Mouse (Mus musculus) right cerebral cortex, postnatal 4 days (tissue): ENCODE data around the gene Pde6g.

Experiments
- DNase-seq: peaks from one replicate; pipeline ENCODE4 v3.0.0-alpha.2; 2022

The Pde6g gene

DNA sequence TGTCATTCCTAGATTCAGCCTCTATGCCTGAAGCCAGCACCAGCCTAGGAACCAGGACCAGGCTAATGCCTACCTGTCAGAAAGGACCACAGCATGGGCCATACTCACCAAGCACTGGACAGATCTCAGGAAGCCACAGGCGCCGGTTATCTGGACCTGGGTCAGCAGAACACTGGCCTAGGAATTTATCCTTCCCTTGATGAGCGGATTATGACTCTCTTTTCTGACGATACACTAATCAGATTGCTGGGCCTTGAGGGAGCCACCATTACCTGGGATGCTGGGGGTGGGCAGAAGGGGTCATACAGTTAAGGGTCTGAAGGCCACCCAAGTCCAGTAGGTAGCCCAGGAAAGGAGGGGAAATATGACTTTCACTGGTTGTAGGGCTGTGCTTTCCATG, at the start of gene Pde6g:
Gene Pde6g, minus strand, starts transcription at position 195 of the 400 bp plus-strand sequence.
- DNase-seq = no peak

DNA sequence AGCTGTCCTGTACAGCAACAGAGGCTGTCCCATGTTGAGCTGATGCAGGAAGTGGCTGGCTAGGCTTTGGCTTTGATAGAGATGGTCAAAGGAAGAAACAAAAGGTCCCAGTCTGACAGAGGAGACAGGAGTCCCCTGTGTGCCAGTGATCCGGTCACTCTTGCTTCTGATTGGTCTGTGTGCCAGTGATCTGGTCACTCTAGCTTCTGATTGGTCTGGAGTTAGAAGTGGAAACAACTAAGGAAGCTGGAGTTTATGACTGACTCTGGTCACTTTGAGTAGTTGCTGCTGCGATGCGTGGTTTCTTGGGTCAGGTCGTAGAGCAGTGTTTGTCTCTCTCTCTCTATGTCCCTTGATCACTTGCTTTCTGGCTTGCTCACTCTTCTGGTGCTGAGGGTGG, 48.4 kb upstream of the Pde6g start:
- no peak for DNase-seq

GRCm38 (mm10) chr11:120501018-120501417, 47.7 kb upstream of the Pde6g start:
- no peak for DNase-seq

DNA sequence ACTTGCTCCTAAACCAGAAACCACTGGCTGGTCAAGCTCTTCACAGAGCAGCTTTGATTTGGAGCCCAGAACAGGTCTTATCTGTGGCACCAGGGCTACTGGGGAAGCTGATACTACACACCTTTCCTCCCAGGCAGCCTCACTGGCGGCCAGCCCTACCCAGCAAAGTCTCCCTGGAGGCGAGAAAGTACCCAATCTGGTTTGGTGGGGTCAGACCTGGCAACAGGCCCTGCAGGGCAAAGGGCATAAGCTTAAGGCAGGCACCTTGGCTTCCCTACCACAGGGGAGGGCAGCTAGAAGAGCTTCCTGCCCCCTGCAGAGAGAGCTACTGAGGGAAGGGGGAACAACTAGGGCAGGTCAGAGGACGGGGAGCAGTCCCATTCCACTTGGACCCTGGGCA, 47.1 kb upstream of the Pde6g start:
- DNase-seq = no peak

GRCm38 (mm10) chr11:120499894-120500293, 46.6 kb upstream of the Pde6g start:
- DNase-seq = no peak

DNA sequence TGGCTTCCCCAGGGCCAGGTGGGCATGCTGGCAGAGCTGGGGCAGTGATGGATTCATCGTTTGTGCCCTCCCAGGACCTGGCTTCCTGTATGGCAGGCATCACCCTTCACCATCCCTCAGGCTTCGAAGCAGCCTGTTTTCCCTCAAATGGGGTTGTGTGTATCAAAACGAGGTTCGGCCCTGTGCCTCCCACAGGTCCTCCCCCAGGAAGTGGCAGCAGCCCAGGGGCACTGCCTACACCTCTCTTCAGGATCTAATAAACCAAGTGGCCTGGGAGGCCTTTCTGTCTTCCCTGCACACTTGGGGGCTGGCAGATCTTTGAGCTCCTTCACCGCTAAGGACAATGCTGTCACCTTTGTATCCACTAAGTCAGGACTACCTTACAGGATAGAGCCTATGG, 45.6 kb upstream of the Pde6g start:
- no peak for DNase-seq

DNA sequence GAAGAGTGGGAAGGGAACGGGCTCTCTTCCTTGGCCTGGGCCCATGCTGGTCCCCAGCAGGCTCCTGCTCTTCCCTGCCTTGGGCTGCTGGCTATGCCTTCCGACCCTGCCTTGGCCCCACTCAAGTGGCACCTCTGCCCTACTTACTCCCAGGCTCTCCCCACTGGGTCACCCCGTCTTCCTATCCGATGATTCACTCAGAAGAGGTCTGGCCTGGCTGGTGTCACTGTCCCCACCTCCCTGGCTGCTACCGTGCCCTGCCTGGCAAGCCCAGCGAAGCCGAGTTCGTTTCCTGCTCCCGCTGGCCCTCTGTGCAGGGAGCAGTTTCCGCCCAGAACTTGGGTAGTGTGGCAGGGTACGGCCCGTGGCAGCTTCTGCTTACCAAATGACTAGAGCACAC, 44.9 kb upstream of the Pde6g start:
- DNase-seq = no peak

GRCm38 (mm10) chr11:120497436-120497835, 44.1 kb upstream of the Pde6g start:
- DNase-seq = no peak

- DNase-seq = no peak
Observed at GRCm38 (mm10) chr11:120493911-120494310, 40.6 kb upstream of the Pde6g start.

DNA sequence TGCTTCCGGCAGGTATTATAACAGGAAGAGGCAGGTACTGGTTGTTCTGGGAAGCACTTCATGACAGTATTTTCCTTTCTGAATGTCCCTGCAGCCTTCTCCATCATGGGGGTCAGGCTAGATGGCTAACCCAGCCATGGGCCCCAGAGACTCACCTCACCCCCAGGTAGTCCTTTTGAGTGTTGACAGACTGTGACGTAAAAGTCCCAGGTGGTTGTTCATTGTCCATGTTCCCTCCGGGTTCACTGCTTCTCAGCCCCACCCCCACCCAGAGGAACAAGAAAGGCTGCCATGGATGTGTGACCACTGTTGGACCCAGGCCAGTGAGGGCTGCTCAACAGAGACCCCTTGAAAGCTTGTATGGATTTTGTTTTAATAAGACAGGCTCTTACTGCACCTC, 40.1 kb upstream of the Pde6g start:
- no peak for DNase-seq

DNA sequence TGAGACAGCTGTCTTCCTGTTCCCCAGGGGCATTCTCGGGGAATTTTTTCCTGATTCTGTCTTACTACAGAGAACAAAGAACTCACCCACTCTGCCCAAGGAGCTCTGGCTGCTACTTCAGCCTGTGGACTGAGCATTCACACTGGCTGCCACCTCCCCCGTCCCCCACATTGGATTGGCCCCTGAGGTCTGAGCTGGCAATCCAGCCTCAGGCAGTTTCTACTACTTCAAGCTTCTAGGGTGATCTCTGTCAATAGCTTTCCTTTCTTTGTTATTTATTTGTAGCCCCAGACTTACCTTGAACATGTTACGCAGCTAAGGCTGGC, 39.5 kb upstream of the Pde6g start:
- no peak for DNase-seq

DNA sequence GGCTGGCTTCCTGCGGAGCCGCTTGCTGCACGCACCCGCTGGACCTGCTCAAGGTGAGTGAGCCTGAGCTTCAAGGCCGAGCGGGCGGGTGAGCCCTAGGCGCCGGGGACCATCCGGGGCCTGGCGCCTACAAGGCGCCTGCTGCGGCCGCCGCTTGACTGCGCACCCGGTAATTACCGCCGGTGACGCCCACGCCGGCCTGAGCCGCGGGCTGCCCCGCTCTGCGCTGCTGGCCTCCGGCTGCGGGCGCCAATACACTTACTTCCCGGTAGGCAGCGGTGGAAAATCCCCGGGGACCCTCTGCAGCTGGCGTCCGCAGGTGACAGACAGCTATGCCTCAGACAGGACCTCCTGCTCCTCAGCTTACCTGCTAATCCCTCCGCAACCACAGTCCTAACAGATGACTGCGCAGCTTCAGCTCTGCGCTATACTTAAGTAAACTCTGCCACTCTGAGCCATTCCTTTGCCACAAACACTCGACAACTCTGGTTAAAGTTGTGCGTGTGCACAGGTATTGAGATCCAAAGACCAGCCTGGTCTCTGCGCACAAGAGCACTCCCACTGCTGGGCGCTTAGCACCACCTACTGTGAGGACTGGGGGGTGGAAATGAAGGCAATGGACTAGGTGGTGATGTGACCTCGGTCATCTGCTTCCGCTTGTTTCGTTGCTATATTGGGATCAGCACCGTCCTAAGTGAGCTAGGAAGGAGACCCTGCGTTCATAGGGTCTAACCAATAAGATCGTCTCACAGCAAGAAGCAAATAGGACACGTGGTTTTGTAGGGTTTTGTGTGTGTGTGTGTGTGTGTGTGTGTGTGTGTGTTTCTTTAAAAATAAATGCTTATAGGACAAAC, 39.0 kb upstream of the Pde6g start:
- DNase-seq = no peak

GRCm38 (mm10) chr11:120491317-120492023, 38.2 kb upstream of the Pde6g start, which contains the start of gene Slc25a10:
Slc25a10 (plus strand) TSS chr11:120491840.
- peak; percentile 80 for DNase-seq

DNA sequence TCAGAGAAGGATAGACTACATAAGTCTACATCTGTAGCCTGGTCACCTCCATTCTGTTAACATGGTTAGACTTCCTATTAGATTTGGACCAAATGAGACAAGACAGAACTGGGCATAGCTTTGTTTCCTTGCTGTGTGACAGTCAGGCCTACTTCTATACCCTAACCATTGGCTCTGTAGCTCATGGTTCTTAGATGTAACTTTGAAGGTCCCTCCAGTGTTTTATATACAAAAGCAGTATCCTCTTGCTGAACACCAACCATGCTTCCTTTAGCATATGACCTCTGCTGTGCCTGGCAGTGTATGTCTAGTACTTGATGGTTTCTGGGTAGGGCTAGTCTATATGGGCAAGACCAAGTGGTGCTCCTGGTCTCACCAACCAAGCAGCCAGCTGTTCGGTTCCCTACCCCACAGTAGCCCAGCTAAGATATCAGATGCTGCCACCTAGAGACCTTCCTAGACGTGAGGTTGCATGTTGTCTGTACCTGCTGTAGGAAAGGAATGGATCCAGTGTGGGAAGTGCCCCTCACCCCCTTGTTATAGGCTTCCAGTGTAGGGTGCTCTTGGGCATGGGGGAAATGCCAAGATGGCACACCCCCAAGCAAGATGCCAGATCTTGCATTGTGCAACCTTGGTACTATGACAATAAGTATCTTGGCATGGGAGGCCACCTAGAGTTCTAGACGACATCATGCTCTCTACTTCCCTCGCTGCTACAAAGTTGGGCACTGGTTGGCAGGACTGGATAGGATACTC, 37.2 kb upstream of the Pde6g start:
- DNase-seq = no peak

DNA sequence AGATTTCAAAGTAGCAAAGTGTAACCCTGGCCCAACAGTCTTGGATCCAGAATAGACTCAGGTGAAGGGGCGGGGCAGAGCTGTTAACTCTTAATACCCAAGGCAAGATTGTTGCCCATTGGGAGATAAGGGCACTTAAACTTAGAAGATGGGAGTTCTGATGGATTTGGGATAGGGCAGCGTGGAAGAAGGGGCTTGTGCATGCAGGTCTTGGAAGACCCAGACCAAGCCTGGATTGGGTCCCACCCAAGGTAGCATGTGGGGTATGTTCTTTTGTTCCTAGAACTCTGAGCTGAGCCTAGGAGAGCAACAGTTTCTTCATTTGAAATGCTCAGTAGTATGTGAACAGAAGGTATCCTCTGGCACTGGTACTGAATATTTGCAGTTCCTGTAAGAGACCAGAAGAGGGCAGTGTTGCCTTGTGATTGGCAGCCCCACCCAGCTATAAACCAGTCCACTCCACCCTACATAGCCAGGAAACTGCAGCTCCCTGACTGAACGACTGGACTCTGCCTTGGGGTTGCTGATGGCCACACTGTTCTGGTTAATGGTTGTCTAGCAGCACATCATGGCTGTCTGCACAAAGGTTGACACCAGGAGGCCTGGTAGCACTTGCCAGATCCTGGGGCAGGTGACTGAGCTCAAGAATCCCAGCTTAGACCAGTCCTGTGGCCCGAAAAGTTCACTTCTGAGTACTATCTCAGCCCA, 35.9 kb upstream of the Pde6g start:
- DNase-seq = no peak

DNA sequence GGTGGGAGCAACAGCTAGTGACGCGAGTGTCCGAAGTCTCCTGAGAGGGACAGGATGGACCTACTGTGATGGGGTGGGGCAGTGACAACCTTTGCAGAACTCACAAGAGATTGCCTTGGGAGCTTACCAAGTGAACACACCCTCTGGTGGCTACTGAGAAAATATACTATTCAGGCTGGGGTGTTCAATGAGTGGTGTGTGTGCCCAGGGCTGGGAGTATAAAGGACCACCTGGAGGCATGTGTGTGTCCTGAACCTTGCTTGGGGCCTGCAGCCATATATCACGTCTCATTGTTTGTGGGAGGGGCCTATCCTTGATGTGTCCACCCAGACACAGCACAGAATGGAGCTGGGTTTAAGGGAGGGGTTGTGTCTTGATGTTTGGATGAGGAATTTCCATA, 35.2 kb upstream of the Pde6g start:
- DNase-seq = no peak

DNA sequence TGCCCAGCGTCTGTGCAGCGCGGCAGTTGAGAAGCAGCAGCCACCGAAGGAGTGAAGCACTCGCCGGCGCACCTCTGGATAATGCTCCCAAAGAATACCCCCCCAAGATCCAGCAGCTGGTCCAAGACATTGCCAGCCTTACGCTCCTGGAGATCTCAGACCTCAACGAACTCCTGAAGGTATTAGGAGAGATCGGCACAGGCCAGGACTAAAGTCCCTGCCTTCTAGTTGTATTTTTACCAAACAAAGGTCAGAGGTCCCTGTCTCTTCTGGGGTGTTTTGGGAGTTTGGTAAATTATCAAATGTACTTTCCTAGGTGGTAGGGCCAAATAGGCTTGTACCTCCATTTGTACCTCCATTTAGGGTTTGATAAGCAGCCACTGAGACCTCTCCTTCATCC, 32.0 kb upstream of the Pde6g start:
- DNase-seq = no peak

DNA sequence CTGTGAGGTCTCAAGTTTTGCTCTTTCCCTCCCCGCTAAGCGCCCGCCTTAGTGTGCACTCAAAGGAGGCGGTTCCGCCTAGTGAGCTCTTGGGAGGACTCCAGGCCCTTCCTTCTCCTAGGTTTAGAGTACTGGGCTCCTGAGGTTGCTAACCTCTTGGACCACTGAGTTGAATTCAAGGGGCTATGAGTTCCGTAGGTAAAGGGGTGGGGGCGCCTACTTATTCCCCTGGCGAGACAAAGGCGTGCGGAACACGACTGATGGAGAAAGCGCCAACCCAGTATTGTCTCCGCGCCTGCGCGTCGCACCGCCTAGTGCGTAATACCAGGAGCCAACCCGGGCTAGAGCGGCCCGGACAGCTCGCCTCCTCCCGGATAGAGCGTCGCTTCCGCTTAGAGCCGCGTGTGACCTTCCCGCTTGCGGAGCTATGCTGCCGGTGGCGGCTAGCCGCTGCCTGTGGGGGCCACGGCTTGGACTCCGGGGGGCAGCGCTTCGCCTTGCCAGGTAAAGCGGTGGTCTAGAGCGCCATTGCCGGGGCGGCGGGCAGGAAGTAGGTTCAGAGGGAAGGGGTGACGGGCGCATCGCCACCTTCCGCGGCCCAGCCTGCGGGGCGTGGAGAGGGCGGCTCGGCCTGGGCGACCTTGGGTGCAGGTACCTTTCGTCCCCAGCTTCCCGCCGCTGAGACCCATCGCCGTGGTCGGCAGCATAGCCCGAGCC, 31.1 kb upstream of the Pde6g start, which contains the start of gene Mrpl12:
Gene Mrpl12, plus strand, starts transcription at position 349 of the 717 bp plus-strand sequence.
- peak; percentile 88 for DNase-seq

- DNase-seq = no peak
Observed at GRCm38 (mm10) chr11:120483448-120483934, 30.2 kb upstream of the Pde6g start.

DNA sequence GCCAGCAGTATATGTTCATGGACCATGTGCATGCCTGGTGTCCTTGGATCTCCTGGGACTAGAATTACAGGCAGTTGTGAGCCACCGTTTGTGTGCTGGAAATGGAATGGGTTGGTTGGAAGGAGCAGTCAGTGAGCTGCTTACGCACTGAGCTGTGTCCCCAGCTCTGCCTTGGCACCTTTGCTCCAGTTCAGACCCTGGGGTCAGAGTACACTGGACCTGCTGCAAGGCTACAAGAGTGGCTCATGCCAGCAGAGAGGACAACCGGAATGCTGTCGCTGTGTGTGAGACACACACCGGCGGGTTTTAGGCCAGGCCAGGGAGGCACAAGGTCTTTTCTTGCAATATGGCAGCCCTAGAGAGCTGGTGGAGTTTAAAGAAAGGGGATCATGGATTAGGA, 18.8 kb upstream of the Pde6g start:
- no peak for DNase-seq

GRCm38 (mm10) chr11:120467736-120468092, 14.4 kb upstream of the Pde6g start:
- no peak for DNase-seq
